Mouse (Mus musculus) MN1 (cell line): ENCODE measurements around the gene Skiv2l.

Source experiments
- DNase-seq: peaks from one replicate; pipeline ENCODE4 v3.0.0-alpha.2; 2016; ENCODE audit warnings: low spot score

Skiv2l gene

DNA sequence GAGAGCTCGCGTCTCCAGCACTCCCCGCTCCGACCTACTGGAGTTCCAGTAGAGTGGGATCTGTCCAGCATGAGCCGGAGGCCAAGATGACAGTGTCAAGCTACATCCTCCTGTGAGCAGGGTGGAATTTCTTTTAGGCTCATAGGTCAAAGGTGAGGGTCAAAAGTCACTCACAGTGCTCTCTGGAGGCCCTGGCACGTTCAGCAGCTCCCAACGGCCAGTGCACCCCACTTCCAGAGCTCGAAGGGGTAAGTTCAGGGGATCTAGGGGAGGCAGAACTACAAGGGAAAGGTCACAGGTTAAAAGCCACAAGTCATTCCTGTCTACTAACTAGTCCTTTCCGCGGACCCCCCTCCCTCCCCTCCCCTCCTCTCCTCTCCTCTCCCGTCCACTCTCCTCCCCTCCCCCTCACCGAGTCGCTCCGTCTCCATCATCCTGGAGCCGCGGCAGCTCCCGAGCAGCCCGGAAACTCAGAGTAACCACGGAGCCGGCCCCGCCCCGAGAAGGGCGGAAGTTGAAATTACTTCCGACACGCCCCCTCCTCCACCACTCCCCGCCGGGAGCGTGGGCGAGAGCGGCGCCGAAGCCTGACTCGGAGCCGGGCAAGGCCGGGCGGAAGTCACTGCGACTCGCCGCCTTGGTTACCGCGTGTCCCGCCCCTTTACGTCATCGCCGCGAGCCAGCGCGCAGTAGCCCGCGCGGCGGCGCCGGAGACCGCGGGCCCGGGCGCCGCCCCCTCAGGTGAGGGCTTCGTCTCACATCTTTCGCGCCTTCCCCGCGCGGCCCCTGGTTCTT, at the start of gene Skiv2l, which contains the start of gene Nelfe:
Gene Skiv2l, minus strand, starts transcription at position 489 of the 795 bp plus-strand sequence.
Gene Nelfe, plus strand, starts transcription at position 670 of the 795 bp plus-strand sequence.
- DNase-seq = peak; percentile 99

DNA sequence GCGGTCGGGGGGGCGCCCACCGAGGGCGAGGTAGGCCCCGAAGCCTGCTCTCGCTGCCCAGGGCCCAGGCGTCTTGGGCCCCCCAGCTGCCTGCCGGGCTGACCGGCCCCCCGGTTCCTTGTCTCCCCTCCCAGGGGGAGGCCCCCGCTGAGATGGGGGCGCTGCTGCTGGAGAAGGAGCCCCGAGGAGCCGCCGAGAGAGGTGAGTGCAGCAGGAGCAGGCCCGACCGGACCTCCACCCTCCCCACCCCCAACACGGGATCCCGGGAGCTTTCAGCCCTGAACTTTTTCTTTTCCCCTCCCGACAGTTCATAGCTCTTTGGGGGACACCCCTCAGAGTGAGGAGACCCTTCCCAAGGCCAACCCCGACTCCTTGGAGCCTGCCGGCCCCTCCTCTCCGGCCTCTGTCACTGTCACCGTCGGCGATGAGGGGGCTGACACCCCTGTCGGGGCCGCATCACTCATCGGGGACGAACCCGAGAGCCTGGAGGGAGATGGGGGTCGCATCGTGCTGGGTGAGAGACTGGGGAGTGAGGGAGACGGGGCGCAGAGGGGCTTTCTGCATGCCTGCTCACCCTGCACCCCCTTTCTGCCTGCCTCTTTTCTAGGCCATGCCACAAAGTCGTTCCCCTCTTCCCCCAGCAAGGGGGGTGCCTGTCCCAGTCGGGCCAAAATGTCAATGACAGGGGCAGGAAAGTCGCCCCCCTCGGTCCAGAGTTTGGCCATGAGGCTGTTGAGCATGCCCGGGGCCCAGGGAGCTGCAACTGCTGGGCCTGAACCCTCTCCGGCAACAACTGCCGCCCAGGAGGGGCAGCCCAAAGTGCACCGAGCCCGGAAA, 49.3 kb upstream of the Skiv2l start:
- peak; percentile 30 for DNase-seq

DNA sequence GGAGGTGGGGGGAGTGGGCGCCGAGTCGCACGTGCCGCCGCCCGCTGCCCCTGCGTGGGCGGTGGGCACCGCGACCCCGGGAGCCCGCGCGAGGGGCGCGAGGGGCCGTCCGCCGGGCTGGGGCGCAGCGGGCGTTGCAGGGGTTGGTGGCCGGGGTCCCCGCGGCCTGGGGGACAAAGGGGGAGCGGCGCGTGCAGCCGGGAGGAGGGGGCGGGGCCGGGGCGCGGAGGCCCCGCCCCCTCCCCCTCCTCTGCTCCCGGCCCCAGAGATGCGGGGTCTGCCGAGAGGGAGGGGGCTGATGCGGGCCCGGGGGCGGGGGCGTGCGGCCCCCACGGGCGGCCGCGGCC, 48.7 kb upstream of the Skiv2l start:
- DNase-seq = no peak

DNA sequence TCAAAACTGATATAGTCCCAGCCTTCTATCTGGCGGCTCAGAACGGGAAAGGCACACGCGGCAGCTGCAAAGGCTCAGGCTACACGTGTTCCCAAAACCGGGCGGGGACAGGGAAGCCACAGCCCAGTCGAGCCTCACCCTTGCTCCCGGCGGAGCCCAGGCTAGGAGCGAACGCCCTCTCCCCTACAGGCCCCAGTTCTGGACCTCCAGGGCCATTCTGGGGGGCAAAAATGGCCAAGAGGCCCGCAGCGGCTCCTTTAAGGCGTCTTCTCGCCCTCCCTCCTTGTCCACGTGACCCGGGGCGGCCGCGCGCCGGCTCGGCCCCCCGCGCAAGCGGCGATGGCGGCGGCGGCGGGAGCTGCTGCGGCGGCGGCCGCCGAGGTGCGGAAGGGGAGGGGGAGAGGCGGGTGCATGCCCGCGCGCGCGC, 48.2 kb upstream of the Skiv2l start, which contains the start of the genes C2 and Ehmt2:
Gene C2, minus strand, starts transcription at position 106 of the 427 bp plus-strand sequence.
Gene Ehmt2, plus strand, starts transcription at position 310 of the 427 bp plus-strand sequence.
- peak; percentile 75 for DNase-seq

DNA sequence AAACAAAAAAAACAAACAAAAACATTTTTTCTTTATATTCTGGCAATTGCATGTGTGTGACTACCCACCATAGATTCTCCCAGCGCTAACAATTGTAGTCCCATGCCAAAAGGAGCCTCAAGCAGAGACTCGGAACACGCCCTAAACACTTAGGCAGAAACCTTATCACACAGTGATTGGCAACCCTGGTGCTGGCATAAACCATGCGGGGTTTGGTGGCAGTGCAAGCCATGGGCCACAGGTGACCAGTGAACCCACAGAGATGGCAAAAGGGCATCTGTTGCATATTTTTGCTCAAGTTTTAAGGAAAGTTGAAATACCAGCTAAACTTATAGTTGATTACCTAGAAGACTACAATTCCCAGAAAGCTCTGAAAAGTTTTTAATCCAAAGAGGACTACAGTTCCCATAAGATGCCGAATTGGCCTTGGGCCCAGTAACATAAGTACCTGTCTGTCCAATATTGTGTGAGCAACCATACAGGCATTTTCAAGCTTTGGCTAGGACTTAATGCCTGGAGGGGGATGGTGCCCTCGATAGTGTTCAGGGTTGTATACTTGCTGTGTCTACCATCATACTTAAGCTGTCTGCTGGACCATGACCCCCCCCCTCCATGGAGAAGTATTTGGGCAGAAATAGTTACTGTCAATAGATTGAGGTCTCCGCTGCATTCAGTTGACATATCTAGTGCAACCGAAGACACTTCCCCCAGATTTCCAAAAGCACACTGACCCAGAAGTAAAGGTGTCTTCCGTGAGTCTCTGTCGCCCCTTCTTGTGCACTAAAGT, 47.6 kb upstream of the Skiv2l start:
- peak; percentile 65 for DNase-seq

DNA sequence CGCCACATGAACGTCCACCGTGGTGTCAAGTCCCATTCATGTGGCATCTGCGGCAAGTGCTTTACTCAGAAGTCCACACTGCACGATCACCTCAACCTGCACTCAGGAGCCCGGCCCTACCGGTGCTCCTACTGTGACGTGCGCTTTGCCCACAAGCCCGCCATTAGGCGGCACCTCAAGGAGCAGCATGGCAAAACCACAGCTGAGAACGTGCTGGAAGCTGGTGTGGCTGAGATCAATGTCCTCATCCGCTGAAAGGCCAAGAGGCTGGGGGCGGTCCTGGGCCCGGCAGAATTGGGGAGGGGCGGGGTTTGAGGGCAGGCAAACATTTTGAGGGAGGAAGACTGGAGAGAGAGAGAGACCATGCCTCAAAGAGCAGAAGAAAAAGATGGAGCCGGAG, 46.4 kb upstream of the Skiv2l start:
- DNase-seq = no peak

DNA sequence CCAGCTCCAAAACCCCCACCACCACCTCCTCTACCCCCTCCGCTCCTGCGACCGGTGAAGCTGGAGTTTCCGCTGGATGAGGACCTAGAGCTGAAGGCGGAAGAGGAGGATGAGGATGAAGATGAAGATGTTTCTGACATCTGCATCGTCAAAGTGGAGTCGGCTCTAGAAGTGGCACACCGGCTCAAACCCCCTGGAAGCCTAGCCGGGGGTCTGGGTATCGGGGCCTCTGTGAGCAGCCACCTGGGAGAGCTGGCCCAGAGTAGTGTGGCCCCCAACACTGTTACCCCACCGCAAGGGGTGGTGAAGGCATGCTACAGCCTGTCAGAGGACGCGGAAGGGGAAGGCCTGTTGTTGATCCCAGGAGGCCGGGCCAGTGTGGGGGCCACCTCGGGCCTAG, 45.7 kb upstream of the Skiv2l start:
- DNase-seq = no peak

DNA sequence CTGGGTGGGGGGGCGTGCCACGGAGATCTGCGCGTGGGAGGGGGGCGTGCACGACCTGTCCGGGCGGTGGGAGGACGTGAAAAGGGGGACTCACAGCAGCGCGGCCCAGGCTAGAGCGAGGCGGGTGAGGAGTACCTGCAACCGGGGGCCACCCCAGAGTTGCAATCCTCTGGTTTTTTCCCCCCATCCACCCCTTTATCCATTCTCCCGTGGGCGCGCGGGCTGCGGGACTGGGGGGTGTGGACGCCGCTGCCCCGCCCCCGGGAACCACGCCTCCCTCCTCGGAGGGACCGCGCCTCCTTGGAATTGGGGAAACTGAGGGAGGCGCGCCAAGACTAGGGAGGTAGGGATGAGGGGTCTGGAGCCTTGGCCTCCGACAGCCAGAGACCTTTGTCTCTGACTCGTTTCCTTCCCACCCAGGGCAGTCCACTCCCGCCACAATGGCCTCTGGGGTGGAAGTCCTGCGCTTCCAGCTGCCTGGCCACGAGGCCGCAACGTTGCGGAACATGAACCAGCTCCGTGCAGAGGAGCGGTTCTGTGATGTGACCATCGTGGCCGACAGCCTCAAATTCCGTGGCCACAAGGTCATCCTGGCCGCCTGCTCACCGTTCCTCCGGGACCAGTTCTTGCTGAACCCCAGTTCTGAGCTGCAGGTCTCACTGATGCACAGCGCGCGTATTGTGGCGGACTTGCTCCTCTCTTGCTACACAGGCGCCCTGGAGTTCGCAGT, 45.0 kb upstream of the Skiv2l start:
- DNase-seq = peak; percentile 43

DNA sequence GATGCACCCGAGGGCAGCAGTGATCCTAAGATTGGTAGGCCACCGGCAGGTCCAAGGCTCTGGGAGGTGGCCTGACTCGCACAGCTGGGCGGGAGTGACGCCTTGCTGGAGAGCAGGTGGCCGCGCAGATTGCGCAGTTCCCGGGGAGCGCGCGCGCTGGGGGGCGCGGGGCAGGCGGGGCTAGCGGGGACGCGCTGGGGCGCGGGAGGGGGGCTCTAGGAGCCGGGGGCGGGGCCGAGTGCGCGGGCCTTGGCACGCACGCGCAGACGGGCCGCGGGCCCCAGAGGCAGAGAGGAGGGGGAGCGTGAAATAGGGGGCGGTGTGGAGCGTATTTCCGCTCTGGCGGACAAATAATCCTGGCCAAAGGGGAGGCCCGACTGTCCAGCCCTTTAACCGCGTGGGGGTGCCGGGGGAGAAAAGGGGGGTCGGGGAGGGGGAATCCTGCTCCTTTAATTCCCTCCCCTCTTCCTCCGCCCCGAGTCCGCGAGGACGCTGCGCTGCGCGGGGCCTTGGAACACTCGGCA, 44.1 kb upstream of the Skiv2l start:
- peak; percentile 97 for DNase-seq

DNA sequence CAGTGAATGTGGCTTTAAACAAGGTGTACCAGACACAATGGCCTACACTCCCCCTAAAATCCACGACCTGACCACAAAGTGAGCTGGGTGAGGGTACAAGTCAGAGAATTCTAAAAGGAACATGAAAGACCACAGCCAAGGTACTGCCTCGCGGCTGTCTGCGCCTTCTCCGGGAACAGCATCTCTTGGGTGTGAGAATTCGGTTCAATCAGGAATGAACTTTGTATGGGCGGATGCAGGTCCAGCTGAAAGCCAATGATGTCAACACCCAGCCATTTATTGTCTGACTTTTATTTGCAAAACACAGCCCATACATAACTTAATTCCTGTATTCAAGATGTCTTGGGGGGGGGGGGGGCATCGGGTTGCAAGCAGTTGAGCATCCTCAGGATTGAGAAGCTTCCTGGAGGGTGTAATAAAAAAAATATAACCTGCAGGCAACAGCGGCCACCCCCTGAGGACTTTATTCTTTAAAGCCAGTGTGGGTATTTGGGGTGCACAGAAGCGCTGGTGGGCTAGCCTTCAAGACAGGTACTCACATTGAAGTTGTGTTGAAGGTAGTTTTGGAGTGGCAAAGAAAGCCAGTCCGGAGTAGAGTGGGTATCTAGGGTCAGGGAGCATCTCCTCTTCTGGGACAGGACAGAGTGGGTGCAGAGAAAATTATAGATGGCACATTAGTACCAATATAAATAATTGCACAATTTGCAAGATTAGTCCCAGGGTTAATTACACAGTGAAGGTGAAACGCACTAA, 43.2 kb upstream of the Skiv2l start:
- DNase-seq = no peak

DNA sequence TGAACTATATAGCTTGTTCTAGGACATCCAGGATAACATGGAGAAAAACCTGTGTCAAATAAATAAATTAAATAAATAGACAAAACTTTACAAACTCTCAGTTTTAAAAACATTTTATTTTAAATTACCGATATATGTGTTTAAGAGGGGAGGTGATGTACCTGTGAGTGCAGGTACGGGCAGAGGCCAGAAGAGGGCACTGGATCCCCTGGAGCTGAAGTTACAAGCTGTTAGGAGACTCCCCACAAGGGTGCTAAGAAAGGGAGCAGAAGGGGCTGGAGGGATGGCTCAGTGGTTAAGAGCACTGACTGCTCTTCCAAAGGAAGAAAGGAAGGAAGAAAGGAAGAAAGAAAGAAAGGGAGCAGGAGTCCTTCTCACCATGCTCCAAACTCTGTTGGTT, 41.4 kb upstream of the Skiv2l start:
- DNase-seq = no peak

DNA sequence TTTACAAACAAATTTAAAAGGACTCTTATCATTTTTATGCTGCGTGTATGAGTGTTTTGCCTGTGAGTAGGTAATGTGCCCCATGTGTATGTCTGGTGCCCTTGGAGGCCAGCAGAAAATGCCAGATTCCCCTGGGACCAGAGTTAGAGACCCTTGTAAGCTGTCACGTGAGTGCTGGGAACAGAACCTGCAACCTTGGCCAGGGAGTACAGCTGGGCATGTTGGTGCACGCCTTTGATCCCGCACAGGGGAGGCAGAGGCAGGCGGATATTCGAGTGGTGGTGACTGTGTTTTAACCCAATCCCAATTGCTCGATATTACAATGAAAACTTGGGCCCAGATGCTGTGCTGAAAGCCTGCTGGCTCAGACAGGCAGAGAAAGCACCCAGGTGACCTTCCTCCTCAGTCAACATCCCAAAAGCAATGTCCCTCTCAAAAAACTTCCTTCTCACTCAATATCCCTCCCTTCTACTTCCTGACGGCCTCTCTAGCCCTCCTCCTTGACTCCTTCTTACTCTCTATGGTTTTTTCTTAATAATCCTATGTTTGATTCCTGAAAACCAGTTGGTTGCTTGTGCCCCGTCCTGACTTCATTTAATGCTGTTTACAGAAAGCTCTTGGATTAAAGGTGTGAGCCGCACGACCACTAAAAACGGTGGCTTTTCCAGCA, 40.2 kb upstream of the Skiv2l start:
- DNase-seq = no peak

DNA sequence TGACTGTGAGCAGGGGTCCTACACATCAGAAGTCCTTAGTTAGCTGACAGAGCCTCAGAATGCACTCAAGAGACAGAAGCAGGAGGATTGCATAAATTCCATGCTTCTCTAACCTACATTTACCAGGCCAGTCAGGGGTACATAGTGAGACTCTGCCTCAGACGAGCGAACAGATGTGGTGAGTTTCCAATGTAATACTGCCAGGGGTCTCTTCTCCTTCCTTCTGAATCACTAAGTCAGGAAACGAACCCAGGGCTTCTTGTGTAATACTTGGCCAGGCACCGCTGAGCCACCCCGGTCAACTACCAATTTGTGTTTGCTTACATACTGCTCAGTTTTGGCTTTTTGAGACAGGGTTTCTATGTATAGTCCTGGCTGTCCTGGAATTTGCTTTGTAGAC, 37.9 kb upstream of the Skiv2l start:
- no peak for DNase-seq

DNA sequence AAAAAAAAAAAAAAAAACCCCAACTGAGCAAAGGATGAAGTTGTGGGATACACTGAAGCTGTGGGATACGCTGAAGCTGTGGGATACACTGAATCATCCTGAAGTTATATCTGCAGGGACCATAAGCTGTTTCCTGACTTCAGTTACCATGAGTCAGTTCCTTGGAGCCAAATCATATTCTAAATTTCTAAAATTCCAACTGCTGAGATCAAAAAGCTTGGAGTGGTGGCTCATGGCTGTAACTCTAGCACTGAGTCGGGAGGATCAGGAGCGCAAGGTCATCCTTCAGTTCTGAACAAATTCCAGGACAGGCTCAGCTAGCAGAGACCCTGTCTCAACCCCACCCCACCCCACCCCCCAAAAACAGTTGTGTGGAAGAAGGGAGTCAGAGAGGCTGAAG, 35.6 kb upstream of the Skiv2l start:
- DNase-seq = no peak

DNA sequence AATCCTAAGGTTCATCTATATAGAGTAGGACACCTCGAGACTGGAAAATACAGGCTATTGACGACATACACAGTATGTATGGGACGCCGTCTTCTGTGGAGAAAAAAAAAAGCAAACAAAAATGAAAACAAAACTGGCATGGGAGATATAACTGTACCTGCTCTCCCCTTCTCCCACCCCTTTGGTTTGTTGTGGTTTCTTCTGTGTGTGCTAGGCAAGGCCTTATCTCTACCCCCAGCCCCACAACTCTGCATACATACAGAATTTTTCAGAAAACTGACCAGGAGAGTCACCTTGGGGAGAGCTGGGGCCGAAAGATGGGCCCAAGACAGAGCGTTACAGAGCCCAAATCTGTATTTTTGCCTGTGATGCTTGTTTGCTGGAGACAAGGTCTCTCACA, 34.7 kb upstream of the Skiv2l start:
- no peak for DNase-seq

DNA sequence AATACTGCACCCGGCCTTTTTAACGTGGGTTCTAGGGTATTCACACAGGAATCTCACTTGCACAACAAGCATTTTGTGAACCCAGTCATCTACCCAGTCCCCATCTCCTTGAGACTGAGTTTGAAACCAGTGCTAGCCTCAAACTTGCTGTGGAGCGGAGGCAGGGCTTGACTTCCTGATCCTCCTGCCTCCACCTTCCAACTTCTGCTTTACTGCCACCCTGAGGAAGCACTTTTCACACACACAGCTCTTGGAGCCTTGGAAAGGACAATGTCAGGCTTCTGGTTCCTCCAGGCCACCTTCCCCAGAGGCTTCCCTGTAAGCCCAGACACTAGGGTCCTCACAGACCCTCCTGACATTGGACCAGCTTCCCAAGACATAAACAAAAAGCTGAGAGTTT, 33.3 kb upstream of the Skiv2l start:
- no peak for DNase-seq

DNA sequence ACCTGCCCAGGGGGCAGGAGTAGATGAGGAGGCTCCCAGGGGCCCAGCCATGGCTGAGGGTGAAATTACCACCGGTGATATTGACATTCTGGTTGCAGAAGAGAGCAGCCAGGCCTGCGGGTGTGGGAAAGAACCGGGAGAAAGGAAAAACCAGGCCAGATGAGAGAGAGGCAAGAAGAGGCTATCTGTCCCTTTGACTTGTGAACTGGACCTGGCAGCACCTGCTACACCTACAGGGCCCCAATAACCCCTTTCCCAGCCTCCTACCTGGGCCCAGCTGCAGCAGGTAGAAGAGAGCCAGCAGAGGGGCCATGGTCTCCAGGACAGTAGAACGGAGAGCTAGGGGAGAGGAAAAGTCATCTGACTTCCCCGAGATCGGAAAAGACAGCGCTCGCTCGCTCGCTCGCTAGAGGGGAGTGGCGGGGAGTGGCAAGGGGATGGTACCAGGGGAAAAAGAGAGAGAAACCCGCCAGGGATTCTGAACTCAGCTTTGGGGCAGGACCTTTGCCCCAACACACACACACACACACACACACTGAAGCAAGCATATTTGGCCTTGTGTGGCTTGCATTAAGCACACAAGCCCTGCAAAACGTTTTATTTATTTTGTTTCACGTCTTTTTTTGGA, 31.8 kb upstream of the Skiv2l start, which contains the start of gene Gm20547:
Gene Gm20547, minus strand, starts transcription at position 360 of the 628 bp plus-strand sequence.
- DNase-seq = peak; percentile 41

DNA sequence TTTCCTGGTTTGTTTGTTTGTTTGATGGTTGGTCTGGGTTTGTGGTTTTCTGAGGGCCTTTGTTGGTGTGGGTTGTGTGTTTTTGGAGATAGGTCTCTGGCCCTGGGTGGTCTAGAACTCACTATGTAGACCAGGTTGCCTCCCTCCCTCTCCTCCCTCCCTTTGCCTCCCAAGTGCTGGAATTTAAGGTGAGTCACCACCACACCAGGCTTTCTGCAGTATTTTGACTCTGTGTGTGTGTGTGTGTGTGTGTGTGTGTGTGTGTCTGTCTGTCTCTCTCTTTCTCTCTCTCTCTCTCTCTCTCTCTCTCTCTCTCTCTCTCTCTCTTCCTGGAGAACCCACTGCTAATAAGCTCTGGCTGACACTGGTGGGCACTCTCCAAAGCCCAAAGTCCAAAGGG, 31.2 kb upstream of the Skiv2l start:
- DNase-seq = no peak

DNA sequence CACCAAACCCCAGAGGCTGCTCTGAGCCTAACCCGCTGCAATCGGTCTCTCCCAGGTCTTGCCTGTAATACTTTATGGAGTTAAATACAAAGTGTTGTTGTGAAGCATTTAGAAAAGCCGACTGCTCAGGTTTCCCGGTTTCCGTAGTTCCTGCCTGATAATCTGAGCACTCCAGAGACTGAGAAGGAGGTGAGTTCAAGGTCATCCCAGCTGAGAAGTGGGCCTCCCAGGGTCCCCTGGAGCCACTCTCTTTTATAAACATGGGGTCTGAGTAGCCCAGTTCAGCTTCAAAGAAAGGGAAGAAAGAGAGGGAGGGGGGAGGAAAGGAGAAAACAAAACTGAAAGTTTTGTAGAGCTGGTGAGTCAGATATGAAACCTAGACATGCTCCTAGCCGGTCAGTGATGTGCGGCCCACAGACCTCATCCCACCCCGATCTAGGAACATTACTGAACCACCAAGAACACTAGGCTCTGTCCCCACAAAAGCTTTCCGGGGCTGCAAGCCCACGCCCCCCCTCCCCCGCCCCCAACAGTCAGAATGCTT, 29.4 kb upstream of the Skiv2l start, which contains the start of gene Zbtb12:
Gene Zbtb12, plus strand, starts transcription at position 148 of the 544 bp plus-strand sequence.
- no peak for DNase-seq
